Mouse (Mus musculus): ENCODE measurements around the gene Prtg. TPM values are rescaled to one million over a fixed set of nuclear protein-coding genes. Genes with fewer than 3 reads are reported as not detected.

Prtg gene
- polyA plus RNA-seq, 1 experiment, result 0.20 TPM

GRCm38 (mm10) chr9:72958521-72959450 is 152.1 kb downstream of the Prtg start, which contains the start of the genes Dyx1c1 and Gm44503:
TSS of gene Dyx1c1 (plus strand) at chr9:72958785.
TSS of gene Gm44503 (plus strand) at chr9:72958852.
- DNase-seq (ENCODE audit: low read depth, low spot score), result peak; percentile 31
- 2% methylated on average over 43 of the region's 43 CpGs for WGBS

GRCm38 (mm10) chr9:72961346-72961745 is 154.7 kb downstream of the Prtg start:
- WGBS, result 67% methylated on average over 8 of the region's 8 CpGs
- DNase-seq (ENCODE audit: low read depth, low spot score), result no peak

GRCm38 (mm10) chr9:72961959-72962358 is 155.3 kb downstream of the Prtg start:
- no peak for DNase-seq (ENCODE audit: low read depth, low spot score)
- WGBS, result 70% methylated on average over 15 of the region's 15 CpGs

Other genes with a start within 250 kb of the Prtg start
- gene Nedd4, start 144.5 kb upstream of the Prtg start, polyA plus RNA-seq (2012; rRNA removed), result 48.0 and 64.1 TPM in 2 replicates
- 0.23 and 0.24 TPM in 2 replicates for gene Pygo1, start 118.8 kb downstream of the Prtg start, polyA plus RNA-seq (2012; rRNA removed)
- gene Dyx1c1, start 151.9 kb downstream of the Prtg start, polyA plus RNA-seq (2012; rRNA removed), result 0.08 and 0.12 TPM in 2 replicates
- gene Gm44503, start 152.0 kb downstream of the Prtg start, polyA plus RNA-seq (2012; rRNA removed), result not detected in 2 replicates
- gene Ccpg1os, start 178.5 kb downstream of the Prtg start, polyA plus RNA-seq (2012; rRNA removed), result 5.7 and 7.2 TPM in 2 replicates
- 5.8 and 6.6 TPM in 2 replicates for gene Ccpg1, start 178.6 kb downstream of the Prtg start, polyA plus RNA-seq (2012; rRNA removed)
- 5.8 and 8.9 TPM in 2 replicates for gene Pigb, start 233.5 kb downstream of the Prtg start, polyA plus RNA-seq (2012; rRNA removed)
- 9.4 TPM in 2 replicates for gene Rab27a, start 238.0 kb downstream of the Prtg start, polyA plus RNA-seq (2012; rRNA removed)